Mouse (Mus musculus) lung, postnatal 10 days (tissue): ENCODE measurements around the gene Fnbp1.
A peak's percentile ranks its signal among the peaks of the same experiment; 100 is the strongest.

Source experiments
- DNase-seq: peaks from one replicate; pipeline ENCODE4 v3.0.0; 2021

Gene Fnbp1

DNA sequence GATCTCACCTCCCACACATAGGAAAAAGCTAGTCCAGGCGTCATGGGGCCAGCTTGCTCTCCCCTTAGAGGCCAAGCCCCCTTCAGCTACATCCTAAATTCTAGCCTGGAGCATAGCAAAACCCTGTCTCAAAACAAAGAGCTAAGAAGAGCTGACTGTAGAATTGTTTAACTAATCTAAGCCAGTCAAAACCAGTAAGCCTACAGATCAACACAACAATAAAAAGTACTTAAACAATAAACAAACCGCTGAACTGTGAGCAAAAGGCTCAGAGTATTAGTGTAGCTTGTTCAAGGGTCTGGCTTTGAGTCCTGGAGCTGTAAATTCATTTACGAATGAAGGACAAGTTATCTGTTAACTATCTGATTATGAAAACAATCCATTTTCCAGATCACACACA, 50.6 kb downstream of the Fnbp1 start:
- no peak for DNase-seq

DNA sequence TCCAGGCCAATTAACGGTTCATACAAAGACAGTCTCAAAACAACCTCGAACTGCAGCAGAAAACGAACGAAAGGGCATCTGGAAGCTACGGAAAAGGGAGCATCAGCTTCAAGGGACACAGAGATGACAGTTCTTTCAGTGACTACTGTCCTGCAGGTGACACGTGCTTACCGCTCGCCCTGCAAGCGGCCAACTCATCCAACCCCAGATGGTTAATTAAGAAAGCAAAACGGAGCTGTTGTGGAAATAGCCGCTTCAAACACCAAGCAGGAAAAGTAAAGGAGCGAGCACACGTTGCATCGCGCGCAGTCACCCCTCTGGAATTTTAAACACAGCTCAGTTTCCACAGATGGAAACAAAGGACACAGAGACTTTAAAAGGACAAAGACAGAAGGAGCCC, 52.2 kb downstream of the Fnbp1 start:
- no peak for DNase-seq

DNA sequence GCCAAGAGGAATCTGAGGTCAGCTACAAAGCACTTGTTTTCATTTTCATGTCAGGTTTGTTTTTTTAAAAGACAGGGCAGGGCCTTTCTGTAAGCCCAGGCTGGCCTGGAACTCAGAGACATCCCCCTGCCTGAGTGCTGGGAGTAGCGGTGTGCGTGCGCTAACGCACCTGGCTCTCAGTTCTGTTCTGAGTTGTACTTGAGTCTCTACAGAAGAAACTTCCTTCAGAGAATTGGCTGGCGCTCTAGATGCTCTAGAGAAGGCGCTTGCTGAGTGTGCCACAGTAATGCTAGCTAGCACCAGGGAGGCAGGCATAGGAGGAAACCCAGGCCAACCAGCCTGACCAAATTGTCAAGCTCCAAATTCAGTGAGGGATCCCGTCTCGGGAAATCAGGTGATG, 52.9 kb downstream of the Fnbp1 start:
- DNase-seq, result no peak

DNA sequence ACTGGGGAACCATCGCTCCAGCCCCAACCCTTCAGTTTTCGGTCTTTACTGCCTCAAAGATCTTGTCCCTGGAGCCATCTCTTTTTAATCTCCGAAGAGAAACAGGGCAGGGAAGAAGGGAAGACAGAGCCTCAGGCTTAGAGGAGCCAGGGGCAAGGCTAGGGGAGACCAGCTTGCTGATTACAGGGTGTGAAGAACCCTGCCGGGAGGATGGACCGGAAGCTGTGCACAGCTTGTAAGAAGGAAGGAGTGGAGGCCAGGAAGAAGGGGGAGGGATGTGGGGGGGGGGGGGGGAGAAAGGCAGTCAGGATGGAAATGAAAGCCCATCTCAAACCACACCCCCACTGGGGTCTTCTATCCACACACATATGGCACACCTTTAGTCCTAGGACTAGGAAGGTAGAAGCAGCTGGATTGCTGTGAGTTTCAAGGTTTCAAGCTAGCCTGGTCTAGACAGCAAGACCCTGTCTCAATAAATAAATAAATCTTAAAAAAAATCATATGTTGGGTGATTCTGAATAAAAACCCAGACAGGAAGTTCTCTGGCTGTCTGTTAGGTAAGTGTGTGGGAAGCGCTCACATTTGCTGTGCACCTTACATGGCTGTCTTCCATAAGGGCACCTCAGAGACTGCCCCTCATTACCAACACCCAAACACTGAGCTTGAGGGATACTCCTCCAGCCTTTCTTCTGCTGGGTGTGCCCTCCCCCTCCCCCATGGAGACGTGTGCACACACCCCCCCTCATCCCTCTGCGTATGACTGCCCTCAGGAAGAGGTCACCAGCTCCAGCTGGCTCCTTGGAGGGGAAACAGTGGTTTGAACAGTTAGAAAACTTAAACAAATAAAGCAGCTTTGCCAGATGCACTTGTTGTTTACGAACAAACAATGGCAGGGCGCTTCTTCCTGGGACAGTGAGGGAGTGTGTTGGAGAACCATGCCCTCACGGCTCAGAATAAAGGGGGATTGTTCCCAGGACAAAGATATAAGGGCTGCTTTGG, 53.8 kb downstream of the Fnbp1 start:
- peak; percentile 80 for DNase-seq

DNA sequence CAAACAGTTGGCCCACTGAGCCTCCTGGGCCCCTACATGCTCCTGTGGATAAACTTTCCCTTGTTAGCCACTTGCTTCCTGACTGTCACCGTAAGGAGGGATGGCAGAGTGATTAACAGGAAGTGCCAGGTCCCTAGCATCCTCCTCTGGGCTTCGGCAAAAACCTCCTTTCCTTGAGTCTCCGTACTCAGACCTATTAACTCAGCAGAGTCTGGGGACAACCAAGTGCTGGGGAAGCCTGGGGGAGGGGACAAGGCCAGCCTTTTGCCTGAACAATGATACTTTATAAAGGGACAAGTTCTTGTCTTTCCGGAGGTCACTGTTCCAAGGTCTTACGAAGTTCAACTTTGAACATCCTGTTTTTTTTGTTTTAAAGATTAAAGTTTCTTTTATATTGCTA, 54.7 kb downstream of the Fnbp1 start:
- no peak for DNase-seq

DNA sequence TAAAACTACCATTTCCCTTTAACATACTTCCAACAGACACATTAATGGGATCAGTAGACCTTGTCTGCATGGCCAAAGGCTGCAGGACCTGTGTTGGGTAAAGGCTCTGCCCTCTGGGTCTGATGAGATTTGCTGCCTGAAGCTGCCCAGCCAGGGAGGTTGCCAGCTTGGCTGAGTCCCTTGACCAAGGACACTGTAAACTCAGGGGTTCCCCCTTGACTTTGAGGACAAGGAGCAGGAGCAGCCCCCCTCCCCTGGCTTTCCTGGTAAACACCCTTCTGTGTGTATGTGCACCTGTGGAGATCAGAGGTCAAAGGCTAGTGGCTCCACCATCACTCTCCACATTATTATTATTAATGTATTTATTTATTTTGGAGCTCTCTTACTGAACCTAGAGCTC, 55.3 kb downstream of the Fnbp1 start:
- DNase-seq, result no peak

DNA sequence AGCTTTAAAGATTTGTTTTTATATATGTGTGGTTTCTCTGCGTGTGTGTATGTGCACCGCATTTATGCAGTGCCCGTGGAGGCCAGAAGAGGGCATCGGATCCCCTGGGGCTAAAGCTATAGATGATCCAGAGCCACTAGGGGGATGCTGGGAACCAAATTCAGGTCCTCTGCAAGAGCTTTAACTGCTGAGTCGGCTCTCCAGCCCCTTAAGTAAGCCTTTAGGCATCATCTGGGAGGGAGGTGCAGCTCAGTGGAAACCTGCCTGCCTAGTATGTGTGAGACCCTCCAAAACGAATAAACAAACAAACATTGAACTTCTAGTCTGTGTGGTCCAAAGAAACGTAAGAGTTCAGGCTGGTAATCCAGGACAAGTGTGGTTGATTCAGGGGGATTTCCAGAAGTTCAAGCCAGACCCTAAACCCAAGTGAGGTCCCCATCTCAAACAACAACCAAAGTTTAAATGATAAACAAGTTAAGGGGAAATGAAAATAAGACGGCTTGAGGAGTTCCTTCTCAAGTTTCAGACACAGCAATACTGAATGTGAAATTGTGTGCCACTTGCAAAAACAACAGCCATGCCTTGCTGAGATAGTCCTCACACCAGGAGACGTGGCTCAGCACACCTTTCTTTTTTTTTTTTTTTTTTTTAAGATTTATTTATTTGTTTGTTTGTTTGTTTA, 57.5 kb downstream of the Fnbp1 start:
- no peak for DNase-seq

DNA sequence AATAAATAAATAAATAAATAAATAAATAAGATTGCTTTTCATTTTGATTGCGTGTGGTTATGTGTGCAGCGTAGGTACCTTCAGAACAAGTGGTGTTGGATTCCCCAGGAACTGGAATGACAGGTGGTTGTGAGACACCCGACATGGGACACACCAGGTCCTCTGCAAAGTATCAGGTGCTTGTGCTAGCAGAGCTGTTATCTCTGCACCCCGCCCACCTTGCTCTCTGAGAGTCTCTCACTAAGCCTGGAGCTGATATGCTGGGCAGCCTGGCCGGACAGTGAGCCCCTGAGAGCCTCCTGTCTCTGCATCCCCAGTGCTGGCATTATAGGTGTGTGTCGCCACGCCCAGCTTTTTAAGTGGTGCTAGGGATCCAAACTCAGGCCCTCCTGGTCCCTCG, 58.4 kb downstream of the Fnbp1 start:
- DNase-seq, result no peak

DNA sequence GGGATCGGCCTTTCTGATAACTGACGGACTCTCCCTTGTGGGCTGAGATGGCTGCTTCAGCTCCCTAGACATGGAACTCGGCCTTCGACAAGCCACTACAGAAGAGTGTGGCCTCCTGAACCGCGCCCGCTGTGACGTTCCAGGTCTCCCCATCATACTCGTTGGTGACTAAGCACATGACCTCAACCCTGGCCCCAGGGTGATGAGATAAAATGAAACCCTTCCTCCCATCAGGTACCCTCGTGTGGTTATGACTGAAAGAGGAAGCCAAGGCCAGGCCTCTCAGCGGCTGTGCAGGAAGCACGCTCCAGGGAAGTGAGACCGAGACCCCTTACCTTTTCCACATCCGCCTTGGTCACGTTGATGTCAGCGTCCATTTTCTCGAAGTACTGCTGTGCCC, 59.2 kb downstream of the Fnbp1 start:
- peak; percentile 29 for DNase-seq

DNA sequence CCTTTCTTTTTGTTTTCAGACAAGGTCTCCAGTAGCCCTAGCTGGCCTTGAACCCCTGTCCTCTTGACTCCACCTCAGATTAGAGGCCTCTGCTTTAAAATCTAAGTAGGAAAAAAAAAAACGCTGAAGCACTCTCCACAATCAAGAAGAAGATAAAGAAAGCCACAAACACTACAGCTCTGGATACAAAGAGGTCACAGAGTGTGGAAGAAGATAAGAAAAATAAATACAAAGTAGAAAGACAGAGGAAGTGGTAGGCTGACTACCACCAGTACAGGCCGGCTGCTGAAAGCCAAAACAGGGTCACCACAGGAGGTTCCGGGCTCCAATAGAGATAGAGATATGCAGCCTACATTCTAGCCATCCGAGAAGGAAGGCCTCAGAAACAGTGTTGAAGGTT, 60.5 kb downstream of the Fnbp1 start:
- DNase-seq, result no peak

DNA sequence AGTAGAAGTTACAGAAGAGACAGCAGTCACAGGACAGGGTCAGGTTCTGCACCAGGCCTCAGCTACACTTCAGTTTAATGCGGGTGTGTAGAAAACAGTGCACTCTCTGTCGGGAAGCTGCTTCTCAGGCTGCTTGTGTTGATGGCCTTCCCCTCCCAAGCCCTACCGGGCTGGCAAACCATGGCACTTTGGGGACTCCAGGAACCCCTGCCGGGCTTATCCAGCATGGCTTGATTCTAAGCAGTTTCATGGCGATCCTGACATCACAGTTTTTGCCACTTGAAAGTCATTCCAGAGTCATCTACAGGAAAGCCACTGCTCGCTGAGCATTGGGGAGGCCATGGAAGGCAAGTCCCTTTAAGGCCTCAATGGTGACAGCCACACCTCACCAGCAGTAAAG, 62.7 kb downstream of the Fnbp1 start:
- no peak for DNase-seq

DNA sequence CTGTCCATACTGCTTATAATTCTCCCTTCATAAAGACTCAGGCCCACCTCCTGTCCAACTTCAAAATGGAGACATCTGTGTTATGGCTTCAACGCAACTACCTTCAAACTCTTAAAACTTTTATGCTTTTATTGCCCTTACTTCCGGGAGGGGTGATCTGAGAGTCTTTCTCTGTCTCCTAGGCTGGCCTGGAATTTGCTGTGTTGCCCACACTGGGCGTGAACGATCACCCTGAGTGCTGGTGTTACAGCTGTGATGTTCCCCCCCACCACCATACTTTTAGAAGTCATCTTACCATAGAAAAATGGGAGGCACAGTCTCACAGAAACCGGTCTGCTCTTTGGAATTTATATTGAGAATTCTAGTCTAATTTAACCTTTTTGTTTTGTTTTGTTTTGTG, 64.2 kb downstream of the Fnbp1 start:
- DNase-seq, result no peak

DNA sequence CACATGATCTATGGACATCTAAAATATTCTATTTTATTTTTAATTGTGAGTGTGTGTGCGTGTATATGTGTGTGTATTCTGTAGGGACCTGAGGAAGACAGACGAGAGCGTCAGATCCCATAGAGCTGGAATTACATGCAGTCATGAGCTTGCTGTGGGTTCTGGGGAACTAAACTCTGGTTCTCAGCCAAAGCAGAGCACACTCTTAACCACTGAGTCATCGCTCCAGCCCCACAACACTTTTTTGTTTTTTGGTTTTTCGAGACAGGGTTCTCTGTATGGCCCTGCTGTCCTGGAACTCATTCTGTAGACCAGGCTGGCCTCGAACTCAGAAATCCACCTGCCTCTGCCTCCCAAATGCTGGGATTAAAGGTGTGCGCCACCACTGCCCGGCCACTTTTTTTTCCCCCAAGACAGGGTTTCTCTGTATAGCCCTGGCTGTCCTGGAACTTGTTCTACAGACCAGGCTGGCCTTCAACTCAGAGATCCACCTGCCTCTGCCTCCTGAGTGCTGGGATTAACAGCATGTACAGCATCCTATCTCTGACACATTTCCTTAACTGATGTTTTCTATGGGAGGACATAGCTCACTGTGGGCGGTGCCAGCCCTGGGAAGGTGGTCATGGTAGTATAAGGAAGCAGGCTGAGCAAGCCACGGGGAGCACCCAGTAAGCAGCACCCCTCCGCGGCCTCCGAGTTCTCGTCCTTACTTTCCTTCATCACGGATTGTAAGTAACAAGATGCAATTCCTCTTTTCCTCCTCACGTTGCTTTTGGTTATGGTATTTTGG, 65.3 kb downstream of the Fnbp1 start:
- no peak for DNase-seq

DNA sequence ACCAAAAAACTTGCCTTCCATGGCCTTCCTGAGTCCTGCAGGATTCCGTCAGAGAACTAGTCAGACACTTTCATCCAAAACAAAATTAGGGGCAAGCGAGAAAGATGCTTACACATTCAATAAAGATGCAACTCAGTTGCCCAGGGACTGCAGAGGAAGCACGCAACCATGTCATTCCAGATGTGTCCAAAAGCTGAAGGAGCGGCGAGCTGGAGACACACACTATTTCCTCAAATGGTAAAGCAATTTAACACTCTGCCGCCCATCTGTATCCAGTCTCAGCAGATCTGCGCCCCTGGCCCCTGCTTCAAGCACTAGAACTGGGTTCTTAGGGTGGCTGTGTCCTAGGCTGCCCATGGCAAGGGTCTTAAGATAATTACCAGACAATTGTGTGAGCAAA, 66.0 kb downstream of the Fnbp1 start:
- DNase-seq, result no peak

DNA sequence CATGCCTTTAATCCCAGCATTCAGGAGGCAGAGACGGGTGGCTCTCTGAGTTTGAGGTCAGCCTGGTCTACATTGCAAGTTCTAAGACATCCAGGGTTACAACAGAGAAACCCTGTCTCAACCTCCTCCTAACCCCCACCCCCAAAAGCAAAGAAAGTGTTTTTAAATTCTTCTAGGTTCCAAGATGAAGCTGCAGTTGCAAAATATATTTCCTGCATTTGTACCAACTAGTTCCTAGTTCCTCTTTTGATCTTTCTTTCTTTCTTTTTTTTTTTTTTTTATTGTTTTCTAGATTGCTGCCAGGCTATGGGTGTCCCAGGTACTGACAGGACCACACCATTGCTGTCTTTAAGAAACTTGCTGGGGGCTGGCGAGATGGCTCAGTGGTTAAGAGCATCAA, 66.6 kb downstream of the Fnbp1 start:
- no peak for DNase-seq

DNA sequence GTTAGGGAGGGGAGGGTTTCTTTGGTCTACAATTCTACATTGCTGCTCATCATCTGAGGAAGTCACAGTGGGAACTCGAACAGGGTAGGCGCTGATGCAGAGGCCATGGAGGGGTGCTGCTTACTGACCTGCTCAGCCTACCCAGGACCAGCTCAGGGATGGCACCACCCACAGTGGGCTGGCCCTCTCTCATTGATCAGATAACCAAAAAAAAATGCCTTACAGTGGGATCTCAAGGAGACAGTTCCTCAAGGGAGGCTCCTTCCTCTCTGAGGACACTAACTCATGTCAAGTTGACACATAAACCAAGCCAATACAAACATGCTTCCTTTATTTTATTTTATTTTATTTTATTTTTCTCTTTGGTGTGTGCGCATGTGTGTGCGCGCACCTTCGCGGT, 72.3 kb downstream of the Fnbp1 start:
- DNase-seq, result no peak

DNA sequence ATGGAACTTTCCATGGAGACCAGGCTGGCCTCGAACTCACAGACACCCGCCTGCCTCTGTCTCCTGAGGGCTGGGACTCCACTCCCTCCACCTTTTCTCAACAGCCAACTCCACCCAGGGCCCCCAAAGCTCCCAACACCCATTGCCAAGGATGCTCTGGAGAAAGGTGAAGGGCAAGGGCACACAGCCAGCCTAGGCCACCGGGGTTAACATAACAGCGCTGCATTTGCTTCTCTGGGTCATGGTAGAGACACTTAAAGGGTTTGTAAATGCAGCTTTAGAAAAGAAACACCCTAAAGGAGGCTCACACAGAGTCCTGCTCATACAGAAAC, 72.7 kb downstream of the Fnbp1 start:
- no peak for DNase-seq

DNA sequence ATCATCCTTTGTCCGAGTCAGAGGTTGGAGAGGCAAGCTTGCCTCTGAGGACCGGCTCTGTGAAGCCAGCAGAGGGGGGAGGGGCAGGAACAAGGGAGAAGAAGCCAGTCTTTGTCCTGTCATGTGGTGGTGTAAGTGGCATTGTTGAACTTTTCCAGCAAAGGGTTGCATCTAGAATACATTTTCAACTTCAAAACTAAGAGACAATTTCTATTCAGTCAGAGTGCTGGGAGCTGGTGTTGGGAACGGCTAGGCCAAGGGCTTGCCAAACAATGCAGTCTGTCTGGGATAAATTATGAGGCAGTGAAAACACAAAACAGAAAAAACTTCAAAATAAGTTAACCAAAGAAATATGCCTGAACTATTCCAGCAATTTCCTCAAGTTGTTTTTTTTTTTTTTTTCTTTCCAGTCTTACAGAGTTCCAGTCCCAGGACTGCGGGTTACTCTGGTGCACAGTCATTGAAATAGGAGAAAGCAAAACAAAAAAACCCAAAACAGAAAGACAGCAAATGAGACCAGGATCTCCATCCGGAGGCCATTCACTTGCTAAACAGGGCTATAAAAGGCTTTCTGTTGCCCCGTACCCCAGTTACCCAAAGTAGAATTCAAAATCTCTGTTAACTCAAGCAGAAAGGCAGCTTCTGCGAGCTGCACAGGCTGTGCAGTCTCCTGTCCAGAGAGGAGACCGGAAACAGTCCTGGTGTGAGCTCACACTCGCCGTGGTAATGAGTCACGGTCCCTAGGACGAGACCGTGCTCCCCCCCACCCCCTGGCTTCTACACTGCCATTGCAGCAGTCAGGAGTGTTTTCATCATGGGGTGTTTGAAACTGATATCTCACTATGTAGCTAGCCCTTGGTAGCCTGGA, 73.3 kb downstream of the Fnbp1 start:
- DNase-seq, result peak; percentile 62

DNA sequence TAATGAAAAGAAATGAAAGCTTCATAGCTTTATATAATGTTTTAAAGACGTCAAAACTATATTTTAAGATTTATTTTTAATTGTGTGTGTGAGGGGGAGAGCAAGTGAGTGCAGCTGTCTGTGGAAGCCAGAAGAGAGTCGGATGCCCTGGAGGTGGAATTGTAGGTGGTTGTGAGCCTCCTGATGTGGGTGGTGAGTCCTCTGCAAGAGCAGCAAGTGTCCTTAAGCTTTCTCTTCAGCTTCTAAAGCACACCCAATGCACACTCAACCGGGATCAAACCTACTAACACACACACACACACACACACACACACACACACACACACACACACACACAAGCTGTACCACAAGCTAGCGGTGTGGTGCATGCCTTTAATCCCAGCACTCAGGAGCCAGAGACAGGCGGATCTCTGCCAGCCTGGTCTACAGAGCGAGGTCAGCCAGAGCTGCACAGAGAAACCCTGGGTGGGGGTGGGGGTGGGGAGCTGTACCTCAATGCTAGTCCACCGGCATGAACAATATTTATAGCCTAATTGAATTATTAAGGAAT, 74.0 kb downstream of the Fnbp1 start:
- DNase-seq, result no peak

DNA sequence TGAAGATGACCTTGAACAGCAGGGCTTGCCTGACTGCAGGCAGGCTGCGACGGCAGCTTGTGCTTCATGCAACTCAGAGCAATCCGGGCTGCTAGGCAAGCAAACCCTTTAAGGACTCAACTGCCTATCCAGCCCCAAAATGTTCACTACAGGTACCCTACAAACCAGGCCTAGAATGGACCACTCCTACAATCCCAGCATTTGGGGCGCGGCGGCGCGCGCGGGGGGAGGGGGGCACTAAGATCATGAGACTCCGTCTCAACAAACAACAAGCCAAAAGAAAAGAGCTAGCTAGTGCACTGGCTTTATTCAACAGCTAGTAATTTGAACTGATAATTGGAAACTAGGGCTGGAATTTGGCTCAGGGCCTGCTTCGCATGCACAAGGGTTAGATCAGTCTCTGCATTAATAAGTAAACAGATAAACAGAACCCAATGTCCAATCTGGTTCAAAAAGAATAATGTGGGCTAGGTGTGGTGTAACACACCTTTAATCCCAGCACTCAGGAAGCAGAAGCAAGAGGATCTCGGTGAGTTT, 74.7 kb downstream of the Fnbp1 start:
- DNase-seq, result no peak

DNA sequence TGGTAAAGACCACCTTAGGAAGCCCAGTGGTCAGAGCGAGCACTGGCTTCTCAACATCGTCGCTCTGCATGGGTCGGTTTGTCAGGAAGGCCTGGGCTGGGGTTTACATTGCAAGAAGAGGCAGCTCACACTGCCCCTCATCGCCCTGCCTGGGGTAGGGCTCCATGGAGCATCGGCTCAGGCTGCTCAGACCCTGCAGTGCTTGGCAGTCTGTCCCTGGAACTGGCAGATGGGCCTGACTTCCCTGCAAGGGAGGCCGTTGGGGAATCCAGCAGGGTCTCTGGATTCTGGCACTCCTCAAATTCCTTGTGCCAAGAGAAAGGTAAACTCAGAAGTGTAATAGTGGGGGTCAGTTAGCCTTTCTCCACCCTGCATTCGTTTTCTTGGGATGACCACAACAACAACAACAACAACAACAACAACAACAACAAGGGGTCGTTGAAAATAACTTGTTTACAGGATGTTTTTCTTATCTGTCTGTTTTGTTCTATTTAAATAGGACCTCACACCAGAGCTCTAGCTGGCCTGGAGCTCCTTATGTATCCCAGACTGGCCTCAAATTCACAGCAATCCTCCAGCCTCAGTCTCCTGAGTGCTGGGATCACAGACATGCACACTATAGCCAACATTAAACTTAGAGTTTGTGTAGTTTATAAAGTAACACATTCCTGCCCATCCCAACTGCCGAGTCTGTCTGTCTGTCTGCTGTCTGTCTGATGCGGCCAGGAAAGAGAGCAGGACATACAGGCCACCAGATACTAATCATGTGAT, 75.6 kb downstream of the Fnbp1 start:
- DNase-seq, result no peak
